Mouse (Mus musculus) kidney, postnatal 25 days (tissue): Measurements from ENCODE around the gene Slc22a1.
"Not testable (repeated sequence)": the region's sequence is repeated elsewhere in the genome, so short reads cannot be mapped to it uniquely, and the experiment has no call there.

Experiments
- DNase-seq, 2 experiments: peaks; one replicate each; pipeline ENCODE4 v3.0.0; 2021; ENCODE audit warnings: mixed read lengths in 2 of 2

Slc22a1 gene

GRCm38 (mm10) chr17:12684928-12685624 is 9.4 kb upstream of the Slc22a1 start:
- no peak for DNase-seq

GRCm38 (mm10) chr17:12684412-12684811 is 8.8 kb upstream of the Slc22a1 start:
- DNase-seq: peak; percentile 59 to 63

GRCm38 (mm10) chr17:12683582-12683981 is 8.0 kb upstream of the Slc22a1 start:
- DNase-seq: no peak

- no peak for DNase-seq
Measured at GRCm38 (mm10) chr17:12678261-12678660, 2.6 kb upstream of the Slc22a1 start.

- DNase-seq: no peak
Measured at GRCm38 (mm10) chr17:12677139-12677538, 1.5 kb upstream of the Slc22a1 start.

- DNase-seq: not testable (repeated sequence)
Measured at GRCm38 (mm10) chr17:12674980-12675379, 649 bp downstream of the Slc22a1 start.

DNA sequence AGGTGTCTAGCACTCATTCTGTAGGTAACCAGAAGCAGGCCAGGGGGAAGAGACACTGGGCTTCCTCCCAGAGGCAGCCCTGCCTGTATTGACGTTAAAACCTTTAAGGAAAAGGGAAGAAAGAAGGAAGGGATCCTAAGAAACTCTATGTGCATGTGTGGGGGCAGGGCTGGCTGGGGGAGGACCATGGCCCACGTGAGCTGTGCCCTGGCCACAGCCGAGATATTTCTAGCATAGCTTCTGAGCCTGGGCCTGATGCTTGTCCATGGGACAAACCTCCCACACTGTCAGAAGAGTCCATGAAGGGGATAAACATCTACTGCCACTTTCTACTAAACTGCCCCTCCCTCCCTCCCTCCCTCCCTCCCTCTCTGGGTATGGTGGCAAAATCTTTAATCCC is 1.8 kb downstream of the Slc22a1 start:
- peak; percentile 69 to 84 for DNase-seq

GRCm38 (mm10) chr17:12672285-12672790 is 3.3 kb downstream of the Slc22a1 start:
- no peak for DNase-seq

DNA sequence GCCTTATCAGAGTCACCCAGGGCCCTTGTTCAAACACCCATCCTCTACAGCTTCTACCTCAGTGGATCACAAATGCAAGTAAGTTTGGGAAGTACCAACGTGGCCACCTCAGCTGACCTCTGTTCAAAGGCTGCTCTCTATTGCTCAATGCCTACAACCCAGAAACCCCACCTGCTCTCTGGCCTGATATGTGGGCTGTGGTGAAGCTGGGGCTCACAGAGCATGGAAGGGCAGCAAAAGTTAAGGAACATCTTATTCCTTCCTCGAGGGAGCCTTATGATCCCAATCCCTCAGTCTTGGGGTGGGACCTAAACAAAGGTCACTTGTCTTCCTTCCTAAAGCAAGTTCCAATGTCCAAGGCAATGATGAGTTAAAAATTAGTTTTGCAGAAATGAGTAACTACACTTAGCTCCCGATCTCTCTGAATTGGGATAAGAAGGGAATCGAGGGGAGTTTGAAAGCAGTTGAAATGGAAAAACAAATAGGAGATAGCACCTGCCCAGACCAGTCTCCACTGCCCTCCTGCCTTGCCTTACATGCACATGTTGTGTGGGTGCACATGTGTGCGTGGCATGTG is 4.5 kb downstream of the Slc22a1 start:
- DNase-seq: peak; percentile 50 to 86

DNA sequence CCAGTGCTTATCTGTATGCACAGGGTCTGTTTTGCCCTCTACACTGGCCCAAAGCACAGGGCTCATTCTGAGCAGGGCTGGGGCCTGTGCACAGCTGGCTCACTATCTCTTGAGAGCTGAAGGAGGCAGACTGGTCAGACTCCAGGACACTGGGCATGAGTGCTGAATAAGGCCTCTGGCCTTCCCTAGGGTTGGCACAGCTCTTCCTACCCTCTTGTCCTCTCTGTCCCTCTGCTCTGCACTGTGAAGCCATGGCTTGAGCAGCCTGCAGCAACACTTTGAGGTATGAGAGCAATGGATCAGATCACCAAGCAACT is 6.3 kb downstream of the Slc22a1 start:
- peak; percentile 44 to 76 for DNase-seq

GRCm38 (mm10) chr17:12668478-12669362 is 6.9 kb downstream of the Slc22a1 start:
- no peak for DNase-seq

- peak; percentile 29 to 68 for DNase-seq
Measured at GRCm38 (mm10) chr17:12664156-12664555, 11.5 kb downstream of the Slc22a1 start.

GRCm38 (mm10) chr17:12660572-12661260 is 14.9 kb downstream of the Slc22a1 start:
- no peak for DNase-seq

DNA sequence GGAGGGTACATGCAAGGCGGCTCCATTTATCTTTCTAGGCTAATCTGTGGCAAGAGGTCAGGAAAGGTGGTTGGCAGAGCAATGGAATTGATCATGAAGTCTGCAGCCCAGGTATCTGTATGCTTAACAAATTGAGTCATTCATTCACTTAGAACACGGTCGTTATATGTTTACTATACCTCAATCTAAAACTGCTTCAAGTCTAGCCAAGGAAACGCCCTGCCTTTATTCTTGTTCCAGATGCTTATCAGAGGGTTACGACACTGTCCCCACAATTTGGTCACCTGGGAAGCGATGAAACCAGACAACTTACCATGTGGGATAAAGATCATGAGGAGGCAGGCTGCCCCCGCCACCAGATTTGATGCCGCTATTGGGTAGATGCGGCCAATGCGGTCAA is 16.4 kb downstream of the Slc22a1 start:
- DNase-seq: no peak

DNA sequence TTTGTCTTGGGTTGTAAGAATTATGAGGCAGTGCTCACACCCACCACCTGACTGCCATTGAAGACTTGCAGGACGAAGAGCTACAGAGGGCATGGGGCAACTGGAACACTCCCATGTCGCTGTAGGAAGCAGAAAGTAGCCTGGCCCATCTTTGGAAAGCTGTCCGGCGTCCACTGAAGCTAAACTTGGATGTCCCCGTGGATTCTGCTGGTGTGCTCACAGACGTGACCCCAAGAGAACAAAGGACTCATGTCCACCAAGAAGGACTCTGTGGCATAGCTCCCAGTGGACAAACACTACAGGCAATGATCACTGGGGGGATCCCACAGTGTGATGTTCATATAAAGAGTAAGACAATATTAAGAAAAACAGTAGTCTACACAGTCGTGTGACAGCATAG is 16.8 kb downstream of the Slc22a1 start:
- DNase-seq: no peak

DNA sequence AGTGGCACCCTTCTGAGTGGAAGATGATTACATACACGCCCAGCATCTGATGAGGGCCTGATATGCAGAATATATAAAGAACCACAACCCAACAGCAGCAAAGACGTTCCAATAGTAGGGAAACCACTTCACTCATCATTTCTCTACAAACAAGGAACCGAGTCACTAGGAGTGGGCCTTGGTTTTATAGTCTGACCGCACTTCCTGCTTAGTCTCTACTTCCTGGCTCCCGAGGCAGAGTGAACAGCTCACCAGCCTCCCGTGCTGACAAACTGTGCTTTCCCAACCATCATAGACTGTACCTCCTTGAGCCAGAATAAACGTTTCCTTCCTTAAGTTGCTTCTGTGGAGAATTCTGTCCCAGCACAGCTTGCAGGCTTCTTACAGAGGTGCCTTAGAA is 19.8 kb downstream of the Slc22a1 start:
- DNase-seq: no peak

- DNase-seq: no peak
Measured at GRCm38 (mm10) chr17:12654061-12654460, 21.6 kb downstream of the Slc22a1 start.

GRCm38 (mm10) chr17:12652604-12653003 is 23.0 kb downstream of the Slc22a1 start:
- no peak for DNase-seq

GRCm38 (mm10) chr17:12645461-12645860 is 30.2 kb downstream of the Slc22a1 start:
- DNase-seq: no peak

DNA sequence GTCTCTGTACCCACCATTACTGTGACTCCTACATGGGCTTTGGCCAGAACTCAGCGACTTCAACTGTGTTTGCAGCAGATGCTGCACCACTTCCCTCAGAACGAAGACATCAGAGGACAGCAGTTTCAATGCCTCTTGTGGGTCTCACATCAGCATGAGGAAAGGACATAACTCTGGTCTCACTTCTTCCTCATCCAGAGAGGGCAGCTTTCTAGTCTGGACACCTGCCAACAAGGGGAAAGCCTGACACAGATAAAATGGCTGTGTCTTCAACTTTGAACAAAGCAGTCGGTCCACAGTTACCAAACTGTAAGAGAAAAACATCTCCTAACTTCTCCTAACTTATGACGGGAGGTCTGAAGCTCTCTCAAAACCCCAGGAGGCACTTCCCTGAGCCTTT is 34.5 kb downstream of the Slc22a1 start:
- no peak for DNase-seq

GRCm38 (mm10) chr17:12639585-12639984 is 36.0 kb downstream of the Slc22a1 start:
- no peak for DNase-seq

- DNase-seq: no peak
Measured at GRCm38 (mm10) chr17:12634814-12635213, 40.8 kb downstream of the Slc22a1 start.
